Mouse (Mus musculus): ENCODE results near the gene Ephb6. TPM values are rescaled to one million over a fixed set of nuclear protein-coding genes. Genes with fewer than 3 reads are reported as not detected.

Ephb6 gene
- polyA plus RNA-seq, 1 experiment = 277 TPM

- H3K36me3 ChIP-seq (ENCODE audit: control insufficient read depth, insufficient read depth, low read length) = no peaks in the 10 kb centered on the region
- H3K27me3 ChIP-seq (ENCODE audit: control insufficient read depth, insufficient read depth, low read length) = no peaks in the 10 kb centered on the region
- WGBS = 84% methylated on average over 5 of the region's 5 CpGs
- H3K27ac ChIP-seq (ENCODE audit: control insufficient read depth, insufficient read depth, low read length) = no peak overlapping the region
- H3K4me3 ChIP-seq (ENCODE audit: control insufficient read depth, insufficient read depth, low read length) = no peak overlapping the region
- no peak for TF ChIP-seq POLR2A (IDR thresholded peaks at IDR 0.05; ENCODE audit: control insufficient read depth, extremely low read depth, insufficient read depth, low read length, poor library complexity)
- no peak for TF ChIP-seq CTCF (IDR thresholded peaks at IDR 0.05; ENCODE audit: borderline replicate concordance, control insufficient read depth, extremely low read depth, insufficient read depth, low read length, poor library complexity)
- H3K4me1 ChIP-seq (replicated peaks; ENCODE audit: control insufficient read depth, insufficient read depth, low read length) = no peaks in the 10 kb centered on the region; the same call in none of the 2 replicates
- DNase-seq = no peak
Measured at GRCm38 (mm10) chr6:41577297-41577696, 28.0 kb upstream of the Ephb6 start.

GRCm38 (mm10) chr6:41581295-41581694 is 24.0 kb upstream of the Ephb6 start:
- Histone ChIP-seq H3K27me3 (ENCODE audit: control insufficient read depth, insufficient read depth, low read length) (no peaks in the 10 kb centered on the region), H3K27ac (ENCODE audit: control insufficient read depth, insufficient read depth, low read length) (no peak overlapping the region), H3K36me3 (ENCODE audit: control insufficient read depth, insufficient read depth, low read length) (no peaks in the 10 kb centered on the region), H3K4me3 (ENCODE audit: control insufficient read depth, insufficient read depth, low read length) (no peak overlapping the region), H3K4me1 (replicated peaks; ENCODE audit: control insufficient read depth, insufficient read depth, low read length) (no peaks in the 10 kb centered on the region; the same call in none of the 2 replicates)
- WGBS = 78% methylated on average over 7 of the region's 7 CpGs
- no peak for DNase-seq
- TF ChIP-seq CTCF (IDR thresholded peaks at IDR 0.05; ENCODE audit: borderline replicate concordance, control insufficient read depth, extremely low read depth, insufficient read depth, low read length, poor library complexity) = no peak
- no peak for TF ChIP-seq POLR2A (IDR thresholded peaks at IDR 0.05; ENCODE audit: control insufficient read depth, extremely low read depth, insufficient read depth, low read length, poor library complexity)

- Histone ChIP-seq H3K27me3 (ENCODE audit: control insufficient read depth, insufficient read depth, low read length) (no peaks in the 10 kb centered on the region), H3K27ac (ENCODE audit: control insufficient read depth, insufficient read depth, low read length) (no peak overlapping the region), H3K4me3 (ENCODE audit: control insufficient read depth, insufficient read depth, low read length) (no peak overlapping the region), H3K36me3 (ENCODE audit: control insufficient read depth, insufficient read depth, low read length) (no peaks in the 10 kb centered on the region), H3K4me1 (replicated peaks; ENCODE audit: control insufficient read depth, insufficient read depth, low read length) (no peaks in the 10 kb centered on the region; the same call in none of the 2 replicates)
- TF ChIP-seq CTCF (IDR thresholded peaks at IDR 0.05; ENCODE audit: borderline replicate concordance, control insufficient read depth, extremely low read depth, insufficient read depth, low read length, poor library complexity) = no peak
- TF ChIP-seq POLR2A (IDR thresholded peaks at IDR 0.05; ENCODE audit: control insufficient read depth, extremely low read depth, insufficient read depth, low read length, poor library complexity) = no peak
- WGBS = 97% methylated on average over 1 of the region's 1 CpGs
- no peak for DNase-seq
Measured at GRCm38 (mm10) chr6:41582189-41582588, 23.1 kb upstream of the Ephb6 start.

- Histone ChIP-seq H3K27ac (ENCODE audit: control insufficient read depth, insufficient read depth, low read length) (peak overlapping the region; percentile 92), H3K4me3 (ENCODE audit: control insufficient read depth, insufficient read depth, low read length) (peak overlapping the region; percentile 94), H3K4me1 (replicated peaks; ENCODE audit: control insufficient read depth, insufficient read depth, low read length) (peaks cover 24% of the 10 kb centered on the region), H3K27me3 (ENCODE audit: control insufficient read depth, insufficient read depth, low read length) (no peaks in the 10 kb centered on the region), H3K36me3 (ENCODE audit: control insufficient read depth, insufficient read depth, low read length) (no peaks in the 10 kb centered on the region)
- under 1% methylated on average over 23 of the region's 23 CpGs for WGBS
- DNase-seq = peak; percentile 85
- peak; percentile 71; the same call in 1 of the 2 replicates for TF ChIP-seq CTCF (IDR thresholded peaks at IDR 0.05; ENCODE audit: borderline replicate concordance, control insufficient read depth, extremely low read depth, insufficient read depth, low read length, poor library complexity)
- TF ChIP-seq POLR2A (IDR thresholded peaks at IDR 0.05; ENCODE audit: control insufficient read depth, extremely low read depth, insufficient read depth, low read length, poor library complexity) = 0 out of 2 replicates have a peak, but pooled peaks have one; percentile 26
Measured at GRCm38 (mm10) chr6:41604401-41605050, 756 bp upstream of the Ephb6 start.

GRCm38 (mm10) chr6:41605794-41606104 is 467 bp downstream of the Ephb6 start:
- no peaks in the 10 kb centered on the region for H3K36me3 ChIP-seq (ENCODE audit: control insufficient read depth, insufficient read depth, low read length)
- H3K27ac ChIP-seq (ENCODE audit: control insufficient read depth, insufficient read depth, low read length) = peak overlapping the region; percentile 25; the same call in 1 of the 2 replicates
- no peaks in the 10 kb centered on the region for H3K27me3 ChIP-seq (ENCODE audit: control insufficient read depth, insufficient read depth, low read length)
- no peak for DNase-seq
- H3K4me1 ChIP-seq (replicated peaks; ENCODE audit: control insufficient read depth, insufficient read depth, low read length) = peaks cover 24% of the 10 kb centered on the region
- WGBS = 9% methylated on average over 7 of the region's 7 CpGs
- H3K4me3 ChIP-seq (ENCODE audit: control insufficient read depth, insufficient read depth, low read length) = peak overlapping the region; percentile 94
- TF ChIP-seq CTCF (IDR thresholded peaks at IDR 0.05; ENCODE audit: borderline replicate concordance, control insufficient read depth, extremely low read depth, insufficient read depth, low read length, poor library complexity) = no peak
- TF ChIP-seq POLR2A (IDR thresholded peaks at IDR 0.05; ENCODE audit: control insufficient read depth, extremely low read depth, insufficient read depth, low read length, poor library complexity) = no peak

- DNase-seq = peak; percentile 43
- peaks cover 24% of the 10 kb centered on the region for H3K4me1 ChIP-seq (replicated peaks; ENCODE audit: control insufficient read depth, insufficient read depth, low read length)
- H3K27me3 ChIP-seq (ENCODE audit: control insufficient read depth, insufficient read depth, low read length) = no peaks in the 10 kb centered on the region
- H3K27ac ChIP-seq (ENCODE audit: control insufficient read depth, insufficient read depth, low read length) = peak overlapping the region; percentile 25; the same call in 1 of the 2 replicates
- 18% methylated on average over 4 of the region's 4 CpGs for WGBS
- peak overlapping the region; percentile 94 for H3K4me3 ChIP-seq (ENCODE audit: control insufficient read depth, insufficient read depth, low read length)
- no peaks in the 10 kb centered on the region for H3K36me3 ChIP-seq (ENCODE audit: control insufficient read depth, insufficient read depth, low read length)
- no peak for TF ChIP-seq POLR2A (IDR thresholded peaks at IDR 0.05; ENCODE audit: control insufficient read depth, extremely low read depth, insufficient read depth, low read length, poor library complexity)
- no peak for TF ChIP-seq CTCF (IDR thresholded peaks at IDR 0.05; ENCODE audit: borderline replicate concordance, control insufficient read depth, extremely low read depth, insufficient read depth, low read length, poor library complexity)
Measured at GRCm38 (mm10) chr6:41606214-41606613, 932 bp downstream of the Ephb6 start.
